Mouse (Mus musculus): ENCODE results near the gene Gm13090. TPM values are rescaled to one million over a fixed set of nuclear protein-coding genes. Genes with fewer than 3 reads are reported as not detected.

The Gm13090 gene
- polyA plus RNA-seq, 1 experiment from 2014 or later = not detected

GRCm38 (mm10) chr4:151104147-151104546, 14.8 kb downstream of the Gm13090 start:
- no peak overlapping the region for H3K4me3 ChIP-seq
- H3K9me3 ChIP-seq = no peaks in the 10 kb centered on the region
- no peak overlapping the region for H3K27ac ChIP-seq
- no peak overlapping the region for H3K9ac ChIP-seq
- no peaks in the 10 kb centered on the region for H3K36me3 ChIP-seq
- H3K27me3 ChIP-seq = peaks cover 25% of the 10 kb centered on the region
- 85% methylated on average over 10 of the region's 10 CpGs for WGBS
- peaks cover 14% of the 10 kb centered on the region for H3K4me1 ChIP-seq
- ATAC-seq (ENCODE audit: low FRiP score, low read depth) = no peak
- no peak overlapping the region for H3K4me2 ChIP-seq (replicated peaks)

- ATAC-seq (ENCODE audit: low FRiP score, low read depth) = no peak
- no peak overlapping the region for H3K4me3 ChIP-seq
- 62% methylated on average over 6 of the region's 6 CpGs for WGBS
- no peak overlapping the region for H3K4me2 ChIP-seq (replicated peaks)
- H3K9ac ChIP-seq = no peak overlapping the region
- H3K9me3 ChIP-seq = no peaks in the 10 kb centered on the region
- H3K27me3 ChIP-seq = peaks cover 43% of the 10 kb centered on the region
- peaks cover 12% of the 10 kb centered on the region for H3K4me1 ChIP-seq
- no peak overlapping the region for H3K27ac ChIP-seq
- no peaks in the 10 kb centered on the region for H3K36me3 ChIP-seq
Observed at GRCm38 (mm10) chr4:151105886-151106285, 16.5 kb downstream of the Gm13090 start.

- Histone ChIP-seq H3K27ac (no peak overlapping the region), H3K9ac (no peak overlapping the region), H3K4me2 (replicated peaks) (no peak overlapping the region), H3K36me3 (no peaks in the 10 kb centered on the region), H3K4me1 (peaks cover 12% of the 10 kb centered on the region), H3K4me3 (no peak overlapping the region), H3K27me3 (peaks cover 43% of the 10 kb centered on the region), H3K9me3 (no peaks in the 10 kb centered on the region)
- ATAC-seq (ENCODE audit: low FRiP score, low read depth) = no peak
- 43% methylated on average over 10 of the region's 10 CpGs for WGBS
Observed at GRCm38 (mm10) chr4:151106468-151106867, 17.1 kb downstream of the Gm13090 start.

GRCm38 (mm10) chr4:151107131-151108001, 18.0 kb downstream of the Gm13090 start:
- WGBS = 4% methylated on average over 60 of the region's 60 CpGs

GRCm38 (mm10) chr4:151108028-151108771, 18.8 kb downstream of the Gm13090 start:
- peak; percentile 99 for ATAC-seq (ENCODE audit: low FRiP score, low read depth)
- H3K4me3 ChIP-seq = peak overlapping the region; percentile 74
- WGBS = under 1% methylated on average over 97 of the region's 101 CpGs
- H3K4me1 ChIP-seq = peaks cover 12% of the 10 kb centered on the region
- peak overlapping the region; percentile 70 for H3K9ac ChIP-seq
- H3K27ac ChIP-seq = no peak overlapping the region
- no peaks in the 10 kb centered on the region for H3K36me3 ChIP-seq
- H3K4me2 ChIP-seq (replicated peaks) = peak overlapping the region; percentile 100
- H3K9me3 ChIP-seq = no peaks in the 10 kb centered on the region
- peaks cover 43% of the 10 kb centered on the region for H3K27me3 ChIP-seq

More at GRCm38 (mm10) chr4:151107131-151108001, 18.0 kb downstream of the Gm13090 start:
- peaks cover 12% of the 10 kb centered on the region for H3K4me1 ChIP-seq
- H3K9me3 ChIP-seq = no peaks in the 10 kb centered on the region
- H3K4me3 ChIP-seq = peak overlapping the region; percentile 74
- H3K27me3 ChIP-seq = peaks cover 43% of the 10 kb centered on the region
- H3K4me2 ChIP-seq (replicated peaks) = peak overlapping the region; percentile 100
- no peak for ATAC-seq (ENCODE audit: low FRiP score, low read depth)
- H3K9ac ChIP-seq = peak overlapping the region; percentile 70
- no peak overlapping the region for H3K27ac ChIP-seq
- no peaks in the 10 kb centered on the region for H3K36me3 ChIP-seq

- Histone ChIP-seq H3K4me2 (replicated peaks) (peak overlapping the region; percentile 100), H3K4me1 (peaks cover 12% of the 10 kb centered on the region), H3K9ac (peak overlapping the region; percentile 70; the same call in 1 of the 2 replicates), H3K27ac (no peak overlapping the region), H3K4me3 (peak overlapping the region; percentile 74), H3K9me3 (no peaks in the 10 kb centered on the region), H3K36me3 (no peaks in the 10 kb centered on the region), H3K27me3 (peaks cover 43% of the 10 kb centered on the region)
- WGBS = 5% methylated on average over 13 of the region's 20 CpGs
- no peak for ATAC-seq (ENCODE audit: low FRiP score, low read depth)
Observed at GRCm38 (mm10) chr4:151108834-151109241, 19.5 kb downstream of the Gm13090 start.

GRCm38 (mm10) chr4:151111226-151111625, 21.9 kb downstream of the Gm13090 start:
- Histone ChIP-seq H3K4me2 (replicated peaks) (no peak overlapping the region), H3K4me1 (peaks cover 10% of the 10 kb centered on the region), H3K9me3 (no peaks in the 10 kb centered on the region), H3K9ac (no peak overlapping the region), H3K27me3 (peaks cover 38% of the 10 kb centered on the region), H3K27ac (no peak overlapping the region), H3K4me3 (no peak overlapping the region), H3K36me3 (no peaks in the 10 kb centered on the region)
- ATAC-seq (ENCODE audit: low FRiP score, low read depth) = no peak
- WGBS = 63% methylated on average over 8 of the region's 8 CpGs

- no peak for ATAC-seq (ENCODE audit: low FRiP score, low read depth)
- Histone ChIP-seq H3K9me3 (no peaks in the 10 kb centered on the region), H3K27me3 (peaks cover 13% of the 10 kb centered on the region), H3K4me2 (replicated peaks) (no peak overlapping the region), H3K36me3 (no peaks in the 10 kb centered on the region), H3K4me3 (no peak overlapping the region), H3K4me1 (no peaks in the 10 kb centered on the region), H3K9ac (no peak overlapping the region), H3K27ac (no peak overlapping the region)
- WGBS = 78% methylated on average over 7 of the region's 7 CpGs
Observed at GRCm38 (mm10) chr4:151114574-151114973, 25.2 kb downstream of the Gm13090 start.

GRCm38 (mm10) chr4:151118883-151119282, 29.5 kb downstream of the Gm13090 start:
- ATAC-seq (ENCODE audit: low FRiP score, low read depth) = no peak
- WGBS = 91% methylated on average over 3 of the region's 3 CpGs
- H3K4me2 ChIP-seq (replicated peaks) = no peak overlapping the region
- no peaks in the 10 kb centered on the region for H3K4me1 ChIP-seq
- H3K36me3 ChIP-seq = 0 out of 2 replicates have a peak, but pooled peaks cover 9% of the 10 kb centered on the region
- H3K9me3 ChIP-seq = no peaks in the 10 kb centered on the region
- H3K27me3 ChIP-seq = no peaks in the 10 kb centered on the region
- H3K9ac ChIP-seq = no peak overlapping the region
- no peak overlapping the region for H3K4me3 ChIP-seq
- no peak overlapping the region for H3K27ac ChIP-seq

GRCm38 (mm10) chr4:151127636-151128548, 38.5 kb downstream of the Gm13090 start:
- Histone ChIP-seq H3K4me1 (peaks cover 30% of the 10 kb centered on the region), H3K27me3 (no peaks in the 10 kb centered on the region), H3K27ac (peak overlapping the region; percentile 93), H3K36me3 (peaks cover 3% of the 10 kb centered on the region; the same call in 1 of the 2 replicates), H3K9me3 (no peaks in the 10 kb centered on the region), H3K4me2 (replicated peaks) (peak overlapping the region; percentile 73), H3K9ac (peak overlapping the region; percentile 93), H3K4me3 (peak overlapping the region; percentile 67)
- 9% methylated on average over 9 of the region's 10 CpGs for WGBS
- ATAC-seq (ENCODE audit: low FRiP score, low read depth) = peak; percentile 33
